Mouse (Mus musculus) stomach, embryonic 15.5 days (tissue): ENCODE measurements at regions not wholly inside any gene's neighbourhood (a gene's known extent, or its start where the extent isn't known, plus 50 kb on each side); places are given as distances from the start of the nearest gene placed in this dataset.

Source experiments
- ATAC-seq: fragments of 200-750 bp; cut with Nextera tagmentation; 2 replicates; pipeline ENCODE4 v1.8.0; 2017; ENCODE audit warnings: low read depth, moderate number of reproducible peaks, moderate TSS enrichment; ENCODE audit not compliant: insufficient read depth, low FRiP score
- H3K27ac ChIP-seq: fragments of 300-500 bp; sonication (generic); 2 replicates; pipeline ENCODE4 v1.5.1; 2015; ENCODE audit warnings: mild to moderate bottlenecking, inconsistent platforms
- H3K27me3 ChIP-seq: fragments of 300-500 bp; sonication (generic); replicated peaks from 2 replicates; pipeline ENCODE4 v1.6.1; 2015; ENCODE audit warnings: inconsistent platforms
- H3K36me3 ChIP-seq: fragments of 300-500 bp; sonication (generic); 2 replicates; pipeline ENCODE4 v1.6.1; 2015; ENCODE audit warnings: inconsistent platforms
- H3K4me1 ChIP-seq: fragments of 300-500 bp; sonication (generic); 2 replicates; pipeline ENCODE4 v1.6.1; 2015; ENCODE audit warnings: inconsistent platforms
- H3K4me2 ChIP-seq: fragments of 300-500 bp; sonication (generic); 2 replicates; pipeline ENCODE4 v1.6.1; 2015; ENCODE audit warnings: mild to moderate bottlenecking, inconsistent platforms
- H3K4me3 ChIP-seq: fragments of 300-500 bp; sonication (generic); replicated peaks from 2 replicates; pipeline ENCODE4 v1.5.1; 2015; ENCODE audit warnings: inconsistent platforms
- H3K9ac ChIP-seq: fragments of 300-500 bp; sonication (generic); 2 replicates; pipeline ENCODE4 v1.6.1; 2015; ENCODE audit warnings: inconsistent platforms
- H3K9me3 ChIP-seq: fragments of 300-500 bp; sonication (generic); 2 replicates; pipeline ENCODE4 v1.6.1; 2016; ENCODE audit warnings: inconsistent platforms
- WGBS: fragments of 180-500 bp; shearing (Covaris S2); methylation state at CpG from one replicate; pipeline ENCODE4 v1.1.7; 2015; 5-methylcytosine and 5-hydroxymethylcytosine counted together

- no peak for ATAC-seq
- H3K4me2 ChIP-seq, result no peak overlapping the region
- no peak overlapping the region for H3K9ac ChIP-seq
- no peaks in the 10 kb centered on the region for H3K27me3 ChIP-seq
- H3K4me3 ChIP-seq, result no peak overlapping the region
- no peaks in the 10 kb centered on the region for H3K4me1 ChIP-seq
- no peak overlapping the region for H3K27ac ChIP-seq
- H3K36me3 ChIP-seq, result no peaks in the 10 kb centered on the region
- H3K9me3 ChIP-seq, result no peaks in the 10 kb centered on the region
- WGBS, result 29% methylated on average over 4 of the region's 4 CpGs
Measured at GRCm38 (mm10) chr9:87894051-87894450, 163.0 kb upstream of the Tbx18 start.

GRCm38 (mm10) chr9:87894596-87894995 lies 163.5 kb upstream of the Tbx18 start:
- H3K27me3 ChIP-seq, result no peaks in the 10 kb centered on the region
- no peak overlapping the region for H3K4me3 ChIP-seq
- WGBS, result 51% methylated on average over 3 of the region's 3 CpGs
- no peaks in the 10 kb centered on the region for H3K4me1 ChIP-seq
- no peaks in the 10 kb centered on the region for H3K9me3 ChIP-seq
- ATAC-seq, result no peak
- H3K36me3 ChIP-seq, result no peaks in the 10 kb centered on the region
- no peak overlapping the region for H3K27ac ChIP-seq
- H3K4me2 ChIP-seq, result no peak overlapping the region
- H3K9ac ChIP-seq, result no peak overlapping the region

- no peak for ATAC-seq
- Histone ChIP-seq H3K9ac (no peak overlapping the region), H3K4me2 (no peak overlapping the region), H3K27me3 (no peaks in the 10 kb centered on the region), H3K4me3 (no peak overlapping the region), H3K9me3 (no peaks in the 10 kb centered on the region), H3K36me3 (no peaks in the 10 kb centered on the region), H3K27ac (no peak overlapping the region), H3K4me1 (no peaks in the 10 kb centered on the region)
- WGBS, result 75% methylated on average over 4 of the region's 4 CpGs
Measured at GRCm38 (mm10) chr9:87895526-87895925, 164.5 kb upstream of the Tbx18 start.

GRCm38 (mm10) chr9:87897336-87897735 lies 166.3 kb upstream of the Tbx18 start:
- H3K4me1 ChIP-seq, result no peaks in the 10 kb centered on the region
- H3K36me3 ChIP-seq, result no peaks in the 10 kb centered on the region
- no peaks in the 10 kb centered on the region for H3K9me3 ChIP-seq
- H3K27ac ChIP-seq, result no peak overlapping the region
- no peaks in the 10 kb centered on the region for H3K27me3 ChIP-seq
- H3K4me3 ChIP-seq, result no peak overlapping the region
- 38% methylated on average over 3 of the region's 3 CpGs for WGBS
- H3K9ac ChIP-seq, result no peak overlapping the region
- no peak overlapping the region for H3K4me2 ChIP-seq
- no peak for ATAC-seq

GRCm38 (mm10) chr9:87899368-87899767 lies 168.3 kb upstream of the Tbx18 start:
- H3K9ac ChIP-seq, result no peak overlapping the region
- H3K4me2 ChIP-seq, result no peak overlapping the region
- no peaks in the 10 kb centered on the region for H3K36me3 ChIP-seq
- WGBS, result 71% methylated on average over 5 of the region's 5 CpGs
- no peaks in the 10 kb centered on the region for H3K9me3 ChIP-seq
- H3K4me1 ChIP-seq, result no peaks in the 10 kb centered on the region
- no peaks in the 10 kb centered on the region for H3K27me3 ChIP-seq
- ATAC-seq, result no peak
- H3K4me3 ChIP-seq, result no peak overlapping the region
- no peak overlapping the region for H3K27ac ChIP-seq

DNA sequence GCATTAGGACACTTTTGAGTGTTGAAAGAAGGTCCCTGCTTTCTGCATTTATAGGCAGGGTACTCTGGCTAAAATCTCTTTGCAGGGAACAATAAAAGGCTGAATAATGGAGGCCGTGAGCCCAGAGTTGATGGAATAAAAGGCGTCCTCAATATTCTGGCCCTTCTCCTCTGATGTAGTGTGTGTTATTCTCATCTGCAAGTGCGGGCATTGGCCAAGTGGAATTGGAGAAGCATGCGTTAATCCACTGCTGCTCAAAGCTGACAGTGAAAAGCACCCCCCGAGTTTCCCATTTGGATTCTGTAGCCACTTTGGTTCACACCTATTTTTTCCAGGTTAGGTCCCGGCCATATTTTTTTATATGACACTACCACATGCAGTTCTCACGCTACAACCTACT lies 168.7 kb upstream of the Tbx18 start:
- no peaks in the 10 kb centered on the region for H3K27me3 ChIP-seq
- 88% methylated on average over 7 of the region's 7 CpGs for WGBS
- no peaks in the 10 kb centered on the region for H3K4me1 ChIP-seq
- H3K27ac ChIP-seq, result no peak overlapping the region
- H3K9ac ChIP-seq, result no peak overlapping the region
- no peak for ATAC-seq
- no peaks in the 10 kb centered on the region for H3K36me3 ChIP-seq
- H3K9me3 ChIP-seq, result no peaks in the 10 kb centered on the region
- no peak overlapping the region for H3K4me2 ChIP-seq
- no peak overlapping the region for H3K4me3 ChIP-seq

DNA sequence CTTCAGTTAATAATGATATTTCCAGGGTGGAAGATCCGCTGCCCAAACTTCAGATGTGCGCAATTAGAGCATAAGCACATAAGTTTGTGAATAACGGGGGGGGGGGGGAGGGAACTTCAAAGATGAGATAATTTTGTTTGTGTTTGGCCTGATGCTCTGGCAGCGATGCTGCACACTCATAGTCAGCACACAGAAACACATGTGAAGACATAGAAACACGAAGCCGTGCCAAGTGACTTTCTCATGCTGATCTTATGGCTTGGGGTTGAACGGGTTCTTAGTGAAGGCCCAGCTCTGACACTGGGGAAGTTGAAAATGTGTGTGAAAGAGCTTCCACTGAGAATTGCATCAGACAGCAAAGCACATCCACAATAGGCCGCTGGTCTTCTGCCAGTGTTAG lies 190.2 kb upstream of the Tbx18 start:
- no peaks in the 10 kb centered on the region for H3K36me3 ChIP-seq
- WGBS, result 85% methylated on average over 8 of the region's 8 CpGs

GRCm38 (mm10) chr9:87925151-87925550 lies 194.1 kb upstream of the Tbx18 start:
- no peak overlapping the region for H3K4me3 ChIP-seq
- no peaks in the 10 kb centered on the region for H3K36me3 ChIP-seq
- no peak overlapping the region for H3K27ac ChIP-seq
- H3K9ac ChIP-seq, result no peak overlapping the region
- H3K27me3 ChIP-seq, result no peaks in the 10 kb centered on the region
- no peak overlapping the region for H3K4me2 ChIP-seq
- no peaks in the 10 kb centered on the region for H3K4me1 ChIP-seq
- H3K9me3 ChIP-seq, result no peaks in the 10 kb centered on the region
- ATAC-seq, result no peak
- 92% methylated on average over 4 of the region's 4 CpGs for WGBS

More for the DNA sequence above, 190.2 kb upstream of the Tbx18 start:
- ATAC-seq, result no peak
- no peak overlapping the region for H3K9ac ChIP-seq
- no peak overlapping the region for H3K27ac ChIP-seq
- H3K27me3 ChIP-seq, result no peaks in the 10 kb centered on the region
- no peak overlapping the region for H3K4me2 ChIP-seq
- no peak overlapping the region for H3K4me3 ChIP-seq
- no peaks in the 10 kb centered on the region for H3K4me1 ChIP-seq
- no peaks in the 10 kb centered on the region for H3K9me3 ChIP-seq

- Histone ChIP-seq H3K4me3 (no peak overlapping the region), H3K9ac (no peak overlapping the region), H3K9me3 (no peaks in the 10 kb centered on the region), H3K4me1 (no peaks in the 10 kb centered on the region), H3K27me3 (no peaks in the 10 kb centered on the region), H3K36me3 (no peaks in the 10 kb centered on the region), H3K4me2 (no peak overlapping the region), H3K27ac (no peak overlapping the region)
- ATAC-seq, result no peak
- WGBS, result 56% methylated on average over 5 of the region's 5 CpGs
Measured at GRCm38 (mm10) chr9:87933230-87933629, 202.2 kb upstream of the Tbx18 start.

- H3K9me3 ChIP-seq, result no peaks in the 10 kb centered on the region
- no peaks in the 10 kb centered on the region for H3K36me3 ChIP-seq
- H3K27ac ChIP-seq, result no peak overlapping the region
- 69% methylated on average over 2 of the region's 2 CpGs for WGBS
- no peak overlapping the region for H3K4me3 ChIP-seq
- no peak for ATAC-seq
- H3K4me2 ChIP-seq, result no peak overlapping the region
- no peaks in the 10 kb centered on the region for H3K27me3 ChIP-seq
- no peaks in the 10 kb centered on the region for H3K4me1 ChIP-seq
- H3K9ac ChIP-seq, result no peak overlapping the region
Measured at GRCm38 (mm10) chr9:87952426-87952825, 221.4 kb upstream of the Tbx18 start.

DNA sequence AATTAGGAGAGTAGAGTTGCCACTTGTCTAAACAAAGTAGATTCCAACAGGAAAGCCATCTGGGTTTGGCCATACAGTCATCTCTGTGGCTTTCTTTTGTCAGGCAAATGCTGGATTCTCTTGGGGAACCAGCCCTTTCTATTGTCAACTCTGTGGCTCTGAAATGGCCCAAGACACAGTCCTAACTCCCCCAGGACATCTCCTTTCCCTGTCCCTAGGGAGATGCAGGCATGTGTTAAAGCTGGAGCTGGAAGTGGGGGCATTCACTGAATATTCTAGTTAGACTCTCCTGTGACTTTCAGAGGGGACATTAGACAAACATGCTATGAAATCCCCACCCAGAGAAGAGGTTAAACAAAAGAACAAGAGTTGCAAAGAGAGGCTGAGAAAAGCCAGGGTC lies 223.9 kb upstream of the Tbx18 start:
- ATAC-seq, result no peak
- no peak overlapping the region for H3K4me3 ChIP-seq
- no peak overlapping the region for H3K4me2 ChIP-seq
- H3K27ac ChIP-seq, result no peak overlapping the region
- H3K9ac ChIP-seq, result no peak overlapping the region
- no peaks in the 10 kb centered on the region for H3K4me1 ChIP-seq
- H3K27me3 ChIP-seq, result no peaks in the 10 kb centered on the region
- no peaks in the 10 kb centered on the region for H3K9me3 ChIP-seq
- H3K36me3 ChIP-seq, result no peaks in the 10 kb centered on the region

DNA sequence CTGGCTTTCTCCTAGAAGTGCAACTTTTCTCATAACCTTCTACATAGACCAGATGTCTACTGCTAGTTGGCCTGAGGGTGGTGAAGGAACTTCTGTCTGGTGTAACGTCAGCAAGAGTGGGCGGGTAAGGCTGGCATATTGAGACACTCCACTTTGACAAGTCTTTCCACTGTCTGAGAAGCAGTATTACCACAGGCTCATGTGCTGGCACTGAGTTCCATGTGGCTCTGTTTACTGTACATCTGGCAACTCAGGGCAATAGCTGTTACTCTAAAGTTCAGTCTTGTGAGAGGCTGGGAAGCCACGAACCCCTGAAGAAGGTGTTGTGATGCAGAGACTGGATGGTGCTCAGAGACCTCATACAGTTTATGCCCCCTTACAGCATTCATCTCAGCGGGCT lies 230.7 kb upstream of the Tbx18 start:
- Histone ChIP-seq H3K9me3 (no peaks in the 10 kb centered on the region), H3K36me3 (no peaks in the 10 kb centered on the region), H3K4me2 (no peak overlapping the region), H3K4me3 (no peak overlapping the region), H3K27ac (no peak overlapping the region), H3K9ac (no peak overlapping the region), H3K4me1 (0 out of 2 replicates have a peak, but pooled peaks cover 5% of the 10 kb centered on the region), H3K27me3 (no peaks in the 10 kb centered on the region)
- ATAC-seq, result no peak
- 93% methylated on average over 4 of the region's 4 CpGs for WGBS

DNA sequence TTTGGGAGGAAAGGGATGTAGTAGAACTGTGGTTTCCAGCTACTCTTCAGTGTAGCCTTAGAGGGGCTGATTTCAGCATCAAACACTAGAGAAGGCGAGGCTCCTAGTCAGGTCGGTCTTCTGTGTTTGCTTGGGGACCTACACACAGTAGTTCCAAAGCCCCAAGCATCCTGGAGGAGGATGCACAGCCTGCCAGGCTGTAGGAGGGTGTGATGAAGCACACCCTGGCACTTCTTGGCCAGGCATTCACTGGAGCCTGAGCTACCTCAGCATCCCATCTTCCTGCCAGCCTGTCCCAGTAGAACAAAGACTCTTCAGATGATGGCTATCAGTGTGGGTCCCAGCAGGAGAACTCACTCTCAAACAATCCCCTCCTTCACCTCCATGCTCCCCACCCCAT lies 233.4 kb upstream of the Tbx18 start:
- no peak for ATAC-seq
- Histone ChIP-seq H3K9ac (no peak overlapping the region), H3K27me3 (no peaks in the 10 kb centered on the region), H3K9me3 (no peaks in the 10 kb centered on the region), H3K4me3 (no peak overlapping the region), H3K4me1 (0 out of 2 replicates have a peak, but pooled peaks cover 5% of the 10 kb centered on the region), H3K27ac (no peak overlapping the region), H3K4me2 (no peak overlapping the region), H3K36me3 (no peaks in the 10 kb centered on the region)
- WGBS, result 51% methylated on average over 2 of the region's 2 CpGs
